Mouse (Mus musculus) adrenal gland (tissue): Measurements from ENCODE around the gene Tmem239.

Experiments
- intact Hi-C: fragments of 180-260 bp; cut with DNase I; formaldehyde crosslinking; loops from one replicate; pipeline ENCODE4 v1.15.1; 2025

Tmem239 gene

DNA sequence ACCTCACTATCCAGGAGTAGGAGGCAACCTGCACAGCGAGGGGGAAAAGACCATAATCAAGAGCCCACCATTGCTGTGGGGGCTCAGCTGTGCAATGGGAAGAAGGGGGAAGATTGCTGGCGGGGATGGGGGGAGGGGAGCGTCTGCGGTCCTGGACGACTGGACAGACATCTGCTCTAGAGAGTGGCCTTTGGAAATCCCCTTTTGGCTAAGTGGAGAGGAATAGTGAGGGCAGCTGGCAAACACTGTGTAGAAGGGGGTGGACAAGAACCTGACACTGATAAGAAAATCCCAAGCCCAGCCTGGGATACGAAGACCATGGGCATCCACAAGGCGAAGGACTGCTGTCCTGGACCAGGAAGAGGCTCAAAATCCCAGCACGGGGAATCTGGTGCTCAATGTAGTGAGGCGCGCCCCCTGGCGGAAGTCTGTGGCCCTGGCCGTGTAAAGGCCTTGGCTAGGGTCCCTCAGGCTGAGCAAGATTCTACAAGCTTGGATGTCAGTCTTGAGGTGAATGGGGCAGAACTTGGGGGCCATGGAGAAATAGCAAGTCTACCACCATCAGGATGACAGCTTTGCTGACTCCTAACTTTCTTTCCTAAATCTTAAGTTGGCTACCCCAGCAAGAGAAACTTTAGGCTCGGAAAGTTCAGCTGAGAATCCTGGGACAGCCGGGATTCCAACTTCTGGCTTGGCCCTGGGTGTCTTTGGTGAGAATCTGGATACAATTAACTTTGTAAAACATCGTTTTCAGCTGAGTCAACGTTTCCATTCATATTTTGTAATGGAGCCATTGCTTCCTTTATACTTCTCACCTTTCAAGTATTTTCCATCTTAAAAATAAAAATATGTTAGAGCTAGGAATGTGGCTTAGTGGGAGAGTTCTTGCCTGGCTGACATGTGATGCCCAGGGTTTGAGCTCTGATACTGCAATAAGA is 5.5 kb downstream of the Tmem239 start:
- intact Hi-C loops: loop anchor here (2.0 to 5.0 kb wide), 2 partner anchors 19 to 120 kb away; no protein-coding TSS in a partner anchor

DNA sequence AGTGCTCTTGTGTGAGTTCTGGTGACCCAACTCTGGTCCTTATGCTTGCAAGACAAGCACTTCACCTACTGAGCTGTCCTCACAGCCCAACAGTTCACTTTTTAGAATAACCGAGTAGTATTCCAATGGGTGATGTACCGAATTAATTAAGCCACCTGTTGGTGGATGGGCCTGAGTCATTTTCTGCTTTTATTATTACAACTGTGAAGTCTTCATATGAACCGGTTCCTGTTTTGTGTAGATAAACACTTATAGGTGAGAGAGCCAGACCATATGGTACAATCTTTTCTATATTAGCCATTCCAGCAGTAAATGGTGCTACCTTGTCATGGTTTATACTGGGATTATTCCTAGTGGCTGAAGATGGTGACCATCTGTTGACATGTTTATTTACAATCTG is 6.5 kb downstream of the Tmem239 start:
- intact Hi-C loops: loop anchor here (5.0 kb wide), 1 partner anchor 120 kb away; no protein-coding TSS in a partner anchor

DNA sequence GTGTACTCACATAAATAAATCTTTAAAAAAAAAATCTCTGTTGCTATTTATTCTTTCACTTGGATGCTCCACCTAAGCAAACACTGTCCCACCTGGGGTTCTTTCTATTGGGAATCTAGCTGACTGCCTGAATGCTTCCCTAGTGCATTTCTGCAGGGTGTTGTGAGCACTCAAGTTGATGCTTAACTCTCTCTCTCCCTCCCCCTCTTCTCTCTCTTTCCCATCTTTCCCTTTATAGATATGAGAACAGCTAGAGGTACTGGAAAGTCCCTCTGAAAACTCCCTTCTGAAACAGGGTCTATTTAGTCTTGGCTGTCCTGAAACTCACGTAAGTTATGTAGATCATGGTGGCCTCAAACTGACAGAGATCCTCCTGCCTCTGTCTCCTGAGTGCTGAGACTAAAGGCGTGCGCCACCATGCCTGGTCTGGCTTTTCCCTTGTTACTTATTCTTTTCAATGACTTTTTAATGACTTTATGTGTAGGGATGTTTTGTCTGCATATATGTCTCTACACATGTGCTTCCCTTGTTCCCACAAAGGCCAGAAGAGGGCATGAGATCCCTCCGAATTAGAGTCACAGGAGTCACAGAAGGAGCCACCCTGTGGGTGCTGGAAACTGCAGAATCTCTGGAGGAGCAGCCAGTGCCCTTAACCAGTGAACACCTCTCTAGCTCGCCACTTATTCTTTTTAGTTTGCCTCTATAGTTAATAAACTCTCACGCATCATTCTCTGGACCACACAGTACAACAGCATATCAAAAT is 8.0 kb downstream of the Tmem239 start:
- intact Hi-C loops: loop anchor here (5.0 kb wide), 1 partner anchor 122 kb away; no protein-coding TSS in a partner anchor

DNA sequence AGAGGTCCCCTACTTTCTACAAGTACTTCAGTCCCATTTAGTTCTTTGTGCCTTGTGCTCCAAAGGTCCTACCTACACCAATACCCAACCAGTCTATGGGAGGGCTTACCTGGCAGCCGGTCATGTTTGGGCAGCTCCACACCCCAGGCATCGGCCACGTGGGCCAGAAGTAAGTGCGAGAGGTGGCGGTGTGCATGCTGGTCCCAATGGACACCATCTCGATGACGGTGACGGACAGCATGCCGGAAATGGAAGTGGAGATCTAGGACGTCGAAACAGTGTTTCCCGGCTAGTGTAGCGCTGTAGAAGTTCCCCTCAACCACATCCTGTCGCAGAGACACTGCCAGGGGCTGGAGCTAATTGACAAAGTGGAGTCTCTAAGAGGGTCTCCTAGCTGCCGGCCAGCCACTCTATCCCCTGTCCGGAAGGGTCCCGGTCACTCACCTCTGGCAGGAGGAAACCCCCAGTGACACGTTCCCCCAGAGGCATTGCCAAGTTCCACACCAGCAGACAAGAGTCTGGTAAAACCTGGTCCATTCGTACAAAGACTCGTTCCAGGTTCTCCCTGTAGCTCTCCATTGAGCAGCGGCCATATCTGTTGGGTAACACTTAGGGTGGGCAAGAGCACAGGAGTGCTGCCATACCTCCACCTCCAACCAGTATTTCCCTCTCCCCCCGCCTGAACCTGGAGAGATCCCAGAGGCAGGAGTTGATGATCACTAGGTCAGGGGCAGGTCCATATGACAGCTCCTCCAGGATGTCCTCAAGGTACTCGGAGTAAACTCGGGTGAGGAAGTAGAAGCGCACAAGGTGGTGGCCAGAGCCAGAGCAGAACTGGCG is 15.7 kb downstream of the Tmem239 start:
- intact Hi-C loops: no loop called here

DNA sequence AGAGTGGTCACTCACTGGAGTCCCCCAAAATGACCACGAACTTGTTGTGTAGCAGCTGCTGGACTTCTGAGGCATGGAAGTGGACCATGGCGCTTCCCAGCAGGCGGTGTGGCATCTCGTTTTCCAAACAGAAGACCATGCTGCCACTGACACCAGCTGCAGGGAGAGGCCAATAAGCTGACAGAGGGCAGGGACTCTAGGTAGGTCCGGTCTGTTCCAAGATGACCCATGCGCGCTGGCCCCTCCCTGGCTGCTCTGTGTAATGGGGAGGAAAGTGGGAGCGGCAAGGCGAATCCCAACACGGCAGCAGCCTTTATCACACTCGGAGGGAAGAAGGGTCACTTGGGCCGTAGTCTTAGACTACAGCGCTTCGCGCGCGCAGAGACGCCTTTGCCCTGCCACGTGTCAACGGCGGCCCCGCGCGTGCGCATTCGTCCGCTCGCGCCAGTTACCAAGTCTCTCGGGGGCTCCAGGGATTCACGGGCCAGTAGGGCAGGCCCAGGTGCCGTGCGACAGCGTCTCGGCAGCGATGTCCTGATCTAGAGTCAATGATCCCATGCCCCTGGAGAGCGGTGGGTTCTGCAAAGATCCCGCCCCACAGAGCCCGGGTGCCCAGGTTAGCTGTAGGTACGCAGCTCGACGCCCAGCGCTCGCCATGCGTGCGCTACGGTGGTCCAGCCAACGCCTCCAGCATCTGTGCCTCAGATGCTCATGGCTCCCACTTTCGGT is 17.3 kb downstream of the Tmem239 start:
- intact Hi-C loops: no loop called here

- intact Hi-C loops: no loop called here
Observed at GRCm38 (mm10) chr2:130424126-130424853, 18.0 kb downstream of the Tmem239 start, which contains the start of the genes Vps16 and Pced1a. TSS of gene Vps16 (plus strand) at chr2:130424339. TSS of gene Pced1a (minus strand) at chr2:130424701.

DNA sequence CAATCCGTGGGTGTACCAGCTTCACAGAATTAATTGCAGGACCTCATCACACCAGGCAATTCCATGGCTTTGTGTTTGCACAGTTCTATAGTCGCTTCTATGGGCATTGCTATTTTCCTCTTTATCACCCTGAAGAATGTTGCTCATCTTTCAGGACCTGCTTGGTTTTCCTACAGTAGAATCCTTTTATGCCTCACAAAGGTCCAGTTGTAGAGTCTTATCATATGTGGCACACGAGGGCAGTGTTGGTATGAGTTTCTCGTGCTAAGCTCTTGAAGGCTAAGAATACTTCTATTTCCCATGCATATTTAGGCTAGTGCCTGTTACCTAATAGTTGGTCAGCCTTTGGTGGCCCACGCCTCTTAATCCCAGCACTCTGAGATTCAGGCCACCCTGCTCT is 18.8 kb downstream of the Tmem239 start:
- intact Hi-C loops: no loop called here

GRCm38 (mm10) chr2:130429851-130430250 is 23.6 kb downstream of the Tmem239 start:
- intact Hi-C loops: no loop called here

GRCm38 (mm10) chr2:130430484-130430883 is 24.2 kb downstream of the Tmem239 start:
- intact Hi-C loops: no loop called here

DNA sequence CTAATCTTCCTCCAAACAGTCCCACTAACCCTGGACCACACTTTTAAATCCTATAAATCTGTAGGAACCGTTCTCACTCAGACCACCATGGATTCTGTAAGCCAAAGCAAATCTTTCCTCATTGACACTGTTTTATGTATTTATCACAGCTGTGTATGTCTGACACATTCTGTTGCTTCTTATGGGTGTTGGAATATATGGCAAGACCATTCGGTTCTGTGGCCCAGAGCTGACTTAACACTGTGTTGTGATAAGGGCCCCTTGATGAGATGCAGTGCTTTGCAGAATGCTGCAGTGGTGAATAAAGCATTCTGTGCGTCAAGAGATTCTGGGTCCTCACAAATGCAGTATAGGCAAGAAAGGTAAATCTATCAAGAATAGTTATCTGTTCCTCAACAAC is 25.9 kb downstream of the Tmem239 start:
- intact Hi-C loops: no loop called here

GRCm38 (mm10) chr2:130433152-130433551 is 26.9 kb downstream of the Tmem239 start:
- intact Hi-C loops: no loop called here

GRCm38 (mm10) chr2:130436769-130437168 is 30.5 kb downstream of the Tmem239 start:
- intact Hi-C loops: no loop called here

DNA sequence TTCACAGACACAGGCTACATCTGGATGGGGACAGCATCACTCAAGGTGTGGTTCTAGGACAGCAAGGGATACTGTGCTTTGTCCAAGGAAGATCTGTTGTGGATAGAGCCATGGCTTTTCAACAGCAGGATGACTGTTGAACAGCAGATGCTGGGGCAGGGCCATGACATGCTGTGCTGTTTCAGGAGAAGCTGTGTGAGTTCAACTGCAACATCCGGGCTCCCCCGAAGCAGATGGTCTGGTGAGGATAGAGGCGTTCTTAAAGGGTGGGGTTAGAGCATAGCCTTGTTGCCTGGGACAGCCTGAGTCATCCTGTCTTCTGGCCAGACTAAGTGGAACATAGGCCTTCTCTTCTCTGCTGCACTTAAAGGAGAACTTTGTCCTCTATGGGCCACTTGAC is 32.6 kb downstream of the Tmem239 start:
- intact Hi-C loops: no loop called here

DNA sequence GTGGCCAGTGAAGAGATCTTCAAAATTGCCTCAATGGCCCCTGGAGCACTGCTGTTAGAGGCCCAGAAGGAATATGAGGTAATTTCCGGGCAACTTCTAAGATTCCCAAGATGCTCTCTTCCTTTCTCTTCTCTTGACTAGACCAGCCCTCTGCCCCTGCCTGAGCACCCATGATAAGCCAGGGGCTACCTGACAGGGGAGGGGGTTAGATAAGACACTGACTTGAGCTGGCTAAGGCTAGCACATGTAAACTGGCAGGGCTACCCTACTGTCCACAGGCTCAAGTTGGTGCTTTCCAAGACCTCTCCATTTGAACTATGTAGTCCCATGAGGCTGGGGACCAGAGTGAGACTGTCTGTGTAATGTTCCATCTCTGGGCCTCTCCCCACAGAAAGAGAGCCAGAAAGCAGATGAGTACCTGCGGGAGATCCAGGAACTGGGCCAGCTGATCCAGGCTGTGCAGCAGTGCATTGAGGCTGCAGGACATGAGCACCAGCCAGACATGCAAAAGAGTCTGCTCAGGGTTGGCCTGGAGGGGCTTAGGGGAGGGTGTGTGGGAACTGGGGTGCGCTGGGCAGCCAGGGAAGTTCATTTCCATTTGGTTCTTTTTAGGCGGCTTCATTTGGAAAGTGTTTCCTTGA is 33.7 kb downstream of the Tmem239 start:
- intact Hi-C loops: no loop called here

DNA sequence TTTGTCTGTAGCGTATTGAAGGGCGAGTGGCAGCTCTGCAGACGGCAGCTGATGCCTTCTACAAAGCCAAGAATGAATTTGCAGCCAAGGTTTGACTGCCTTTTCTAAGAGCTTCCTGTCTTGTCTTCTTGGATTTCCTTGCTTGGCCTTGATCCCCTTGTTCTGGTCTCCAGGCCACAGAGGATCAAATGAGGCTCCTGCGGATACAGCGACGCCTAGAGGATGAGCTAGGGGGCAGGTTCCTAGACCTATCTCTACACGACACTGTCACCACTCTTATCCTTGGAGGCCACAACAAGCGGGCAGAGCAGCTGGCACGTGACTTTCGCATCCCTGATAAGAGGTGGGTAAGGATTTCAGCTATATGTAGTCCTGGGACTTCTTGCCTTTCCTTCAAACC is 35.9 kb downstream of the Tmem239 start:
- intact Hi-C loops: no loop called here

DNA sequence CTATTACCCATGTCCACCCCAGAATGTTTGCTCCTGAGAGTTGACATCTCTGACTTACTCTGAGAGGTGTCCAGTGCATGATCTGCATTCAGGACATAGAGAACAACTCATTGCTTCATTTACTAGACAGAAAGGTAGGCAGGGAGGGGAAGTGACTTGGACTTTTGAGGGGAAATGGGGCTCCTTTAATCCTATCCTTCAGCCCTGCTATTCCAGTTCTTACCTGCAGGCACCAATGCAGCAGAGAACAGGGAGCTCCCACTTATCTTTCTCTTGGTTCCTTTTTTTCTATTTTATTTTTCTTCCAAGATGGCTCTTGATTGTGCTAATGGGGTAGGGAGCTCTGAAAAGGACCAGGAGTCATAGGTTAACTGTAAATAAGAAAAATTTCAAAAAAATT is 42.2 kb downstream of the Tmem239 start:
- intact Hi-C loops: no loop called here

DNA sequence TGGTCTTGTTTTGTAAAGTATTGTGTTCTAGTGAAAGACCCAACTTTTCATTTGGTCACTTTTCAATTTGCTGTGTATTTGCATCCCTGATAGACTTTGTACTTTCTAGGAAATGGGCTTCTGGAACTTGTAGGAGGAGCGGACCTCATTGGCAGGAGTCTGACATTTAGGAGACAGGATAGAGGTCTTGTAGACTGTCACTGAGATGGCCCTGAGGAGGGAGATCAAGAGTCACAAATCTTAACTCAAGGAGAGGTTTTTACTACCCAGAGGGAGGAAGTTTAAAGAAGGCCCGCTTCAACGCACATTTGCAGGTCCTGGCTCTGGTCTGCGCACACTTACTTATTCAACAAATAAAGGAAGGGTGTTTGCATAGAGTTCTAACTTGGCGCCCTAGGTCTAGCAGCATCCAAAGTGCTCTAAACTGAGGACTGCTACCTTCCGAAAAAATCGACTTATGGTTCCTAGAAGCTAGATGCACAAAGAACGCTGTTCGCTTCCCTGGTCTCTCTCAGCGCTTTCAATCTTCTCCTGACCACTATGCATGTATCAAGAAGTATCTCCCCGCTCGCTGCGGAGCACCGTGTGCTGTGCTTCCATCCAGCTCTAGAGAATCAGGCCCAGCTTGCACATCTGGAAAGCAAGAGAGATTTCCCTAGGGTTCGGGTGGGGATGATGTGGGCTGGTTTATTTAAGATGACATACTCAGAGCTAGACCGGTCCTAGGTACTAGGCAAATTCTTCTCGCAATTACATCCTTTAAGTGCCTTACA is 42.9 kb downstream of the Tmem239 start:
- intact Hi-C loops: no loop called here

- intact Hi-C loops: loop anchor here (5.0 kb wide), 1 partner anchor 47 kb away; no protein-coding TSS in a partner anchor
Observed at GRCm38 (mm10) chr2:130449794-130450433, 43.6 kb downstream of the Tmem239 start, which contains the start of gene Ptpra. TSS of gene Ptpra (plus strand) at chr2:130450278.
